Mouse (Mus musculus) ES-Bruce4 (cell line): Measurements from ENCODE around the gene Bola2.

ENCODE experiments used
- CTCF ChIP-seq: IDR thresholded peaks from one replicate; pipeline ENCODE4 v1.8.1; 2011; ENCODE audit warnings: low read depth, low read length
- EP300 ChIP-seq: IDR thresholded peaks from 2 replicates; pipeline ENCODE4 v1.6.1; 2011; ENCODE audit warnings: low read depth, low read length; ENCODE audit not compliant: insufficient read depth
- POLR2A ChIP-seq: IDR thresholded peaks from one replicate; pipeline ENCODE4 v1.8.1; 2011; ENCODE audit warnings: low read length; ENCODE audit not compliant: insufficient read depth

DNA sequence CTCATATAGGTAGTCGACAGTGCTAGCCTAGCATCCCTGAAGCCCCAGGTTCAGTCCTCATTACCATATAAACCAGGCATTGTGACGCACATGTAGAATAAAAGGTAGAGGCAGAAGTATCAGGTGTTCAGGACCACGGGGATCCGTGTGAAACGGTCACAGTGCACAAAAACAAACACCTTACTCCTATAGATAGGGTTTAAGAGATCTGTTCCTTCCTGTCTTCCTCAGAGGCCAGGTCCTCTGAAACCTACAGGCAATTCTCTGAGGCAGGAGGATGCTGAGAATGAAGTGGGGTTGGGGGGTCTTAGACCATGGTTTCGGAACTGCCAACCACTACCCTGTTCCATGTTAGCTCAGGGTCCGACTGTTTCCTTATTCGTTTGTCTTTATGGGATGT lies 2.6 kb downstream of the Bola2 start:
- TF ChIP-seq POLR2A (no peak), EP300 (no peak), CTCF (no peak)
